Mouse (Mus musculus) liver, embryonic 14.5 days (tissue): Measurements from ENCODE around the gene Zfp760.

Experiments
- CTCF ChIP-seq: IDR thresholded peaks from 2 replicates; pipeline ENCODE4 v1.5.1; 2016; ENCODE audit warnings: antibody characterized with exemption, low read depth, control low read depth
- EP300 ChIP-seq: IDR thresholded peaks from 2 replicates; pipeline ENCODE4 v1.6.1; 2016; ENCODE audit warnings: antibody characterized with exemption, low read depth

DNA sequence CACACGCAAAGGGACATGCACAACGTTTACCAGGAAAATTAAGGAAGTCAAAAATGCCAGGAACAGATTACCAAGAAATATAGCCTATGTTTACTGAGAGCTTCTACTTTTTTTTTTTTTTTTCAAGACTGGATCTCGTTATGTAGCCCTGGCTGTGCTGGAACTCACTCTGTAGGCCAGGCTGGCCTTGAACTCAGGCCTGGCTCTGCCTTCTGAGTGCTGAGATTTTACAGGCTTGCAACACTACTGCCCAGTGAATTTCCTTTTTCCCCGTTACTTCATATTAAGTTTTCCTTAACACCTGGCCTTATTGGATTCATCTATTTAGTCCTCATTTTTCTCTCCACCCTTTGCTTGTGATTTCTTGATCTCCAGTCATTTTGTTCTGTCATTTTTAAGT lies 25.5 kb downstream of the Zfp760 start:
- TF ChIP-seq EP300: no peak
- no peak for TF ChIP-seq CTCF
